Mouse (Mus musculus) MEL (cell line): ENCODE measurements at regions not wholly inside any gene's neighbourhood (a gene's known extent, or its start where the extent isn't known, plus 50 kb on each side); places are given as distances from the start of the nearest gene placed in this dataset.
"Not testable (repeated sequence)": the region's sequence is repeated elsewhere in the genome, so short reads cannot be mapped to it uniquely, and the experiment has no call there.

Experiments used
- GATA1 ChIP-seq: IDR thresholded peaks from 2 replicates; pipeline ENCODE4 v1.6.1; 2011; ENCODE audit warnings: low read depth, low read length, improper control_type of control experiment
- HCFC1 ChIP-seq: IDR thresholded peaks from 2 replicates; pipeline ENCODE4 v1.6.1; 2012; ENCODE audit warnings: low read depth, mild to moderate bottlenecking, inconsistent platforms, low read length, improper control_type of control experiment, moderate library complexity
- POLR2A ChIP-seq, 2 experiments: IDR thresholded peaks; 2 replicates each; pipeline ENCODE4 v1.6.1; 2011 to 2012; ENCODE audit warnings: low read length in 2 of 2, mild to moderate bottlenecking in 2 of 2, control low read depth in 1 of 2, improper control_type of control experiment in 1 of 2, low read depth in 1 of 2, moderate library complexity in 1 of 2; ENCODE audit not compliant: control insufficient read depth in 1 of 2, insufficient read depth in 1 of 2, poor library complexity in 1 of 2
- SIN3A ChIP-seq: IDR thresholded peaks from 2 replicates; pipeline ENCODE4 v1.6.1; 2012; ENCODE audit warnings: low read length, improper control_type of control experiment, inconsistent platforms

GRCm38 (mm10) chr16:68204908-68205307 is 584.2 kb upstream of the Cadm2 start:
- not testable (repeated sequence) for TF ChIP-seq HCFC1; SIN3A; GATA1; POLR2A (IDR thresholded peaks at IDR 0.05; ENCODE audit: control insufficient read depth in 1 of 2, insufficient read depth in 1 of 2, low read depth in 1 of 2, low read length in 2 of 2, poor library complexity in 1 of 2)
